Mouse (Mus musculus) stomach, postnatal 0 days (tissue): Measurements from ENCODE around the gene Rnf38. TPM values are rescaled to one million over a fixed set of nuclear protein-coding genes. Genes with fewer than 3 reads are reported as not detected.
A peak's percentile ranks its signal among the peaks of the same experiment; 100 is the strongest.

Experiments
- ATAC-seq: fragments of 200-750 bp; cut with Nextera tagmentation; 2 replicates; pipeline ENCODE4 v1.8.0; 2017; ENCODE audit not compliant: low FRiP score, low TSS enrichment
- DNase-seq: peaks from one replicate; pipeline ENCODE4 v3.0.0-alpha.2; 2016; ENCODE audit warnings: low spot score
- H3K27ac ChIP-seq: fragments of 300-500 bp; sonication (generic); replicated peaks from 2 replicates; pipeline ENCODE4 v1.5.1; 2014; ENCODE audit warnings: mild to moderate bottlenecking, control low read depth
- H3K27me3 ChIP-seq: fragments of 300-500 bp; sonication (generic); 2 replicates; pipeline ENCODE4 v1.6.1; 2014; ENCODE audit warnings: low read length; ENCODE audit not compliant: control insufficient read depth, insufficient read depth
- H3K36me3 ChIP-seq: fragments of 300-500 bp; sonication (generic); 2 replicates; pipeline ENCODE4 v1.6.1; 2014; ENCODE audit warnings: low read length, mixed read lengths; ENCODE audit not compliant: control insufficient read depth, insufficient read depth
- H3K4me1 ChIP-seq: fragments of 300-500 bp; sonication (generic); replicated peaks from 2 replicates; pipeline ENCODE4 v1.6.1; 2014; ENCODE audit warnings: antibody characterized with exemption; ENCODE audit not compliant: control insufficient read depth, insufficient read depth
- H3K4me2 ChIP-seq: fragments of 300-500 bp; sonication (generic); replicated peaks from 2 replicates; pipeline ENCODE4 v1.6.1; 2014; ENCODE audit warnings: low read depth, mild to moderate bottlenecking, control low read depth, moderate library complexity
- H3K4me3 ChIP-seq: fragments of 300-500 bp; sonication (generic); 2 replicates; pipeline ENCODE4 v1.5.1; 2014; ENCODE audit warnings: low read depth, low read length, control low read depth
- H3K9ac ChIP-seq: fragments of 300-500 bp; sonication (generic); 2 replicates; pipeline ENCODE4 v1.6.1; 2014; ENCODE audit warnings: mild to moderate bottlenecking, low read length, control low read depth, mixed read lengths
- H3K9me3 ChIP-seq: fragments of 300-500 bp; sonication (generic); 2 replicates; pipeline ENCODE4 v1.6.1; 2016; ENCODE audit warnings: low read length; ENCODE audit not compliant: control insufficient read depth
- CTCF ChIP-seq: IDR thresholded peaks from 2 replicates; pipeline ENCODE4 v1.5.1; 2016; ENCODE audit warnings: antibody characterized with exemption, low read depth, mild to moderate bottlenecking, moderate library complexity
- EP300 ChIP-seq: optimal IDR thresholded peaks from 2 replicates; pipeline ENCODE3; 2016; ENCODE audit warnings: antibody characterized with exemption
- WGBS: fragments of 180-500 bp; shearing (Covaris S2); extraction: QIAGEN DNeasy Blood & Tissue Kit; methylation state at CpG from one replicate; pipeline ENCODE4 v1.1.7; 2014; 5-methylcytosine and 5-hydroxymethylcytosine counted together
- polyA plus RNA-seq: library from polyadenylated mRNA; unstranded; fragments of >200 nt; fragmentation: Nextera tagmentation; extraction: Ambion mirVana; gene quantifications from 2 replicates; pipeline ENCODE4 v1.2.1, GENCODE M21; 2015

Rnf38 gene
- polyA plus RNA-seq, 1 experiment from 2014 or later = 6.3 TPM

- Histone ChIP-seq H3K4me3 (peak overlapping the region; percentile 83), H3K27ac (peak overlapping the region; percentile 99), H3K36me3 (no peaks in the 10 kb centered on the region), H3K4me1 (peaks cover 4% of the 10 kb centered on the region; the same call in 1 of the 2 replicates), H3K9me3 (no peaks in the 10 kb centered on the region), H3K27me3 (no peaks in the 10 kb centered on the region), H3K9ac (peak overlapping the region; percentile 91), H3K4me2 (peak overlapping the region; percentile 56)
- 1% methylated on average over 20 of the region's 20 CpGs for WGBS
- ATAC-seq (no peak), DNase-seq (no peak)
- TF ChIP-seq EP300 (no peak), CTCF (no peak)
Observed at GRCm38 (mm10) chr4:44166702-44167396, 66.7 kb downstream of the Rnf38 start.

GRCm38 (mm10) chr4:44164621-44165020 is 69.0 kb downstream of the Rnf38 start:
- Histone ChIP-seq H3K27me3 (no peaks in the 10 kb centered on the region), H3K4me1 (peaks cover 4% of the 10 kb centered on the region; the same call in 1 of the 2 replicates), H3K4me2 (no peak overlapping the region), H3K9ac (no peak overlapping the region), H3K4me3 (no peak overlapping the region), H3K27ac (no peak overlapping the region), H3K36me3 (no peaks in the 10 kb centered on the region), H3K9me3 (no peaks in the 10 kb centered on the region)
- no peak for ATAC-seq
- DNase-seq = no peak
- 53% methylated on average over 5 of the region's 5 CpGs for WGBS
- TF ChIP-seq CTCF = no peak
- TF ChIP-seq EP300 = no peak

DNA sequence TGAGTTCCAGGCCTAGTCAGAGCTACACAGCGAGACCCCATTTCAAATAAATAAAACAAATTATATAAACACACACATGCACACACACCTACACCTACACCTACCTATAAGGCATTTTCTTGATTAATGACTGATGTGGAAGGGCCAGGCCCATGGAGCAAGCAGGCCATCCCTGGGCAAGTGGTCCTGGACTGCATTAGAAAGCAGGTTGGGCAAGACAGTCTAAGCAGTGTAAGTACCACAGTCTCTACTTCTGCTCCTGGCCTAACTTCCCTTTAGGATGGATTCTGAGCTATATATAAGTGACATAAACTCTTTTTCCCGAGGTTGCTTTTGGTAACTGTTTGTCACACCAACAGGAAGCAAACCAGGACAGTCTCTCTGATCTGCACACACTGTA is 70.6 kb downstream of the Rnf38 start:
- DNase-seq (no peak), ATAC-seq (no peak)
- Histone ChIP-seq H3K9me3 (no peaks in the 10 kb centered on the region), H3K27ac (no peak overlapping the region), H3K4me2 (no peak overlapping the region), H3K4me3 (no peak overlapping the region), H3K36me3 (no peaks in the 10 kb centered on the region), H3K9ac (no peak overlapping the region), H3K4me1 (peaks cover 4% of the 10 kb centered on the region; the same call in 1 of the 2 replicates), H3K27me3 (no peaks in the 10 kb centered on the region)
- WGBS = 70% methylated on average over 2 of the region's 2 CpGs
- TF ChIP-seq EP300 (no peak), CTCF (no peak)

GRCm38 (mm10) chr4:44160990-44161689 is 72.4 kb downstream of the Rnf38 start:
- peak; percentile 76 for ATAC-seq

GRCm38 (mm10) chr4:44159839-44160238 is 73.8 kb downstream of the Rnf38 start:
- Histone ChIP-seq H3K36me3 (no peaks in the 10 kb centered on the region), H3K4me1 (no peaks in the 10 kb centered on the region; the same call in 1 of the 2 replicates), H3K4me2 (no peak overlapping the region), H3K27me3 (no peaks in the 10 kb centered on the region), H3K9ac (no peak overlapping the region), H3K9me3 (no peaks in the 10 kb centered on the region), H3K4me3 (no peak overlapping the region), H3K27ac (no peak overlapping the region)
- ATAC-seq (no peak), DNase-seq (no peak)
- WGBS = 50% methylated on average over 8 of the region's 8 CpGs
- TF ChIP-seq CTCF (no peak), EP300 (no peak)

More at GRCm38 (mm10) chr4:44160990-44161689, 72.4 kb downstream of the Rnf38 start:
- DNase-seq = peak; percentile 73
- Histone ChIP-seq H3K4me1 (peaks cover 4% of the 10 kb centered on the region; the same call in 1 of the 2 replicates), H3K27me3 (no peaks in the 10 kb centered on the region), H3K9ac (no peak overlapping the region), H3K9me3 (no peaks in the 10 kb centered on the region), H3K36me3 (no peaks in the 10 kb centered on the region), H3K27ac (no peak overlapping the region; the same call in 1 of the 2 replicates), H3K4me3 (no peak overlapping the region), H3K4me2 (no peak overlapping the region)
- 49% methylated on average over 13 of the region's 13 CpGs for WGBS
- TF ChIP-seq CTCF (no peak), EP300 (no peak)

DNA sequence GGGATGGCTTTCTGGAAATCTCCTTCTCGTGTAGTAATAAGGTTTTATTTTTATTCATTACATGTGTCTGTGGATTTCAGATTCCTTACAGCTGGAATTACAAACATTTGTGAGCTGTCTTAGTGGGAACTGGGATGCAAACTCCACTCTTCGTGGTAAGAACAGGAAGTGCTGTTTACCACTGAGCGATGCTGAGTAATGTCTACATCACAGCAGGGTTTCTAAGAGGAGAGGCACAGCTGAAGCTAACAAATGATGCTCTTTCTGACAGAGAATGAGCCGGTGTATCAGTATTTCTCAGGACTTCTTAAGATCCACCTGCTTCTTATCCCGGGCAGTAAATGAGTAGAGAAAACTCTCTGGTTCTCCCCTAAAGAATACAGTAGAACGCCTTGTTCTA is 77.1 kb downstream of the Rnf38 start:
- Histone ChIP-seq H3K4me3 (no peak overlapping the region), H3K36me3 (no peaks in the 10 kb centered on the region), H3K9me3 (no peaks in the 10 kb centered on the region), H3K4me2 (no peak overlapping the region), H3K27ac (no peak overlapping the region), H3K27me3 (no peaks in the 10 kb centered on the region), H3K9ac (no peak overlapping the region), H3K4me1 (no peaks in the 10 kb centered on the region)
- TF ChIP-seq CTCF = no peak
- TF ChIP-seq EP300 = no peak
- WGBS = 49% methylated on average over 6 of the region's 6 CpGs
- no peak for DNase-seq
- ATAC-seq = no peak
